Mouse (Mus musculus) thymus, adult 18-20 months (tissue): Measurements from ENCODE around the gene Hdhd5.

Experiments used
- DNase-seq, 2 experiments: peaks; one replicate each; pipeline ENCODE4 v3.0.0; 2022; ENCODE audit warnings: mixed read lengths in 2 of 2

The Hdhd5 gene

DNA sequence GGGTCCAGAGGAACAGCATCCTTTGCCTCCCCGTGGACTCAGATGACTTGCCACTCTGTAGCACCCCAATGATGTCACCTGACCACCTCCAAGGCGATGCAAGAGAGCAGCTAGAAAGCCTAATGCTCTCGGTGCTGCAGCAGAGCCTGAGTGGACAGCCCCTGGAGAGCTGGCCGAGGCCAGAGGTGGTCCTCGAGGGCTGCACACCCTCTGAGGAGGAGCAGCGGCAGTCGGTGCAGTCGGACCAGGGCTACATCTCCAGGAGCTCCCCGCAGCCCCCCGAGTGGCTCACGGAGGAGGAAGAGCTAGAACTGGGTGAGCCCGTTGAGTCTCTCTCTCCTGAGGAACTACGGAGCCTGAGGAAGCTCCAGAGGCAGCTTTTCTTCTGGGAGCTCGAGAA is 49.1 kb downstream of the Hdhd5 start:
- no peak for DNase-seq

DNA sequence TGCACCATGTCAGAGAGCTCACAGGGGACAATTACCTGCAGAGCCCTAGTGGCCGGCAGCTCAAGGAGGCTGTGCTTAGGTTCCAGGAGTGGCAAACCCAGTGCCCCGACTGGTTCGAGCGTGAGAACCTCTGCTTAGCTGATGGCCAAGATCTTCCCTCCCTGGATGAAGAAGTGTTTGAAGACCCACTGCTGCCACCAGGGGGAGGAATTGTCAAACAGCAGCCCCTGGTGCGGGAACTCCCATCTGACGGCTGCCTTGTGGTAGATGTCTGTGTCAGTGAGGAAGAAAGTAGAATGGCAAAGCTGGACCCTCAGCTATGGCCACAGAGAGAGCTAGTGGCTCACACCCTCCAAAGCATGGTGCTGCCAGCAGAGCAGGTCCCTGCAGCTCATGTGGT is 49.6 kb downstream of the Hdhd5 start:
- no peak for DNase-seq

DNA sequence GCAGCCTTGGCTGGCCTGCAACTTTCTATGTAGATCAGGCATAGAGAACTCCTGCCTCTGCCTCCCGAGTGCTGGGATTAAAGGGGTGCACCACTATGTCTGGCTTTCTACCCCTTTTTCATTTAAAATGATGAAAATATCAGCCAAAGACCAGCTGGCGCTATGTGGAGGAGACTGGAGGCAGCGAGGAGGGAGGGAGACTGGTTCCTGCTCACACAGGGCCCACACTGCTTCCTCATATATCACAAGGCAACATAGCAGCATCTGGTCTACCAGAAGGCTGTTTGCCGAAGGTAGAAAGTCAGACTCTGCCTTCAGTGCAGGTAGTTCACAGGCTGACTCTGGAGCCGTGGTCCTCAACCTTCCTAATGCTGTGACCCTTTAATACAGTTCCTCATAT is 50.8 kb downstream of the Hdhd5 start:
- DNase-seq, result no peak

DNA sequence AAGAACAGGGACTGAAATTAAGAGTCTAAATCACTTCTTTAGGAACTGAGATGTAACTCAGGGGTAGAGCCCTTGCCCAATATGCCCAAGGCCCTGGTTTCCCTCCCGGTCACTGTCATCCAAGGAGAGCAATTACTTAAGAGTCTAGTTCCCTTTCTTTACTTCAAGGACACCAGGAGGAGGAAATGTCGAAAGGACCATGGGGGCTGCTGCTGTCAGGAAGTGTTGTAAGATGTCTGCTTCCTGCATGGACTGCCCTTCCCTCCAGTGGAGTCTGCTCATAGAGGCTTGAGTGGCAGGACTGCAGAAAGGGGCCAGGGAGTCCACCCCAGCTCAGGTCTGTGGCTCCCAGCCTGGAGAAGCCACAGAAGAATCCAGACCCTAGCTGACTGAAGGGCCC is 51.8 kb downstream of the Hdhd5 start:
- DNase-seq, result no peak

DNA sequence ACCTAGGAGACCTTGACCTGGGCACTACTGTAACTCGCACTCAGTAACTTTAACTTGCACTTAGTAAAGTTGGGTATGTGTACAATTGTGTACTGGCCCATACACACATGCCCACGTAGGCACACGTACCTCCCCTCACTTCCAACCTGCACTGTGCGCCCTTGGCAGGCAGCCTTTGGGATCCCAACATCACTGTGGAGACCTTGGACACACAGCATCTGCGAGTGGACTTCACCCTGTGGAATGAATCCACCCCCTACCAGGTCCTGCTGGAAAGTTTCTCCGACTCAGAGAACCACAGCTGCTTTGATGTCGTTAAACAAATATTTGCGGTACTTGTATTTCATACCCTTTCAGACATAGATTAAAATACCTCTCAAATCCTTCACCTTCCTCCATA is 55.8 kb downstream of the Hdhd5 start:
- no peak for DNase-seq

DNA sequence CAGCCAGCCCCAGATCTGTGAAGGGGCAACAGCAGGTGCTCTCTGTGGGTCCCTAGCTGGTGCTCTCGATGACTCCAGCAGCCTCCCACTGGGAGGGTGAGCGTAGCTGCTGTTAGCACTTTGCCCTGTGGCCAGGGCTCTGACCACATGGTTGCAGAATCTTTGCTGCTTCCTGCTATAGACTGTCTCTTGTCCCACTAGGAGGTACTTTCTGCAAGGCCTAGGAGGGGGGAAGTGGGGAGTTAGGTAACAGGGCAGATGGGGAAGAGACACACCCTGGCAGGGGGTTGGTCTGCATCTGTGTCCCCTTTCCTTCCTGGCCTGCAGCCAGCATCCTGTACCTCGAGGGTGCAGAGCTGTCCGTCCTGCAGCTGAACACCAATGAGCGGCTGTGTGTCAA is 57.7 kb downstream of the Hdhd5 start:
- no peak for DNase-seq

DNA sequence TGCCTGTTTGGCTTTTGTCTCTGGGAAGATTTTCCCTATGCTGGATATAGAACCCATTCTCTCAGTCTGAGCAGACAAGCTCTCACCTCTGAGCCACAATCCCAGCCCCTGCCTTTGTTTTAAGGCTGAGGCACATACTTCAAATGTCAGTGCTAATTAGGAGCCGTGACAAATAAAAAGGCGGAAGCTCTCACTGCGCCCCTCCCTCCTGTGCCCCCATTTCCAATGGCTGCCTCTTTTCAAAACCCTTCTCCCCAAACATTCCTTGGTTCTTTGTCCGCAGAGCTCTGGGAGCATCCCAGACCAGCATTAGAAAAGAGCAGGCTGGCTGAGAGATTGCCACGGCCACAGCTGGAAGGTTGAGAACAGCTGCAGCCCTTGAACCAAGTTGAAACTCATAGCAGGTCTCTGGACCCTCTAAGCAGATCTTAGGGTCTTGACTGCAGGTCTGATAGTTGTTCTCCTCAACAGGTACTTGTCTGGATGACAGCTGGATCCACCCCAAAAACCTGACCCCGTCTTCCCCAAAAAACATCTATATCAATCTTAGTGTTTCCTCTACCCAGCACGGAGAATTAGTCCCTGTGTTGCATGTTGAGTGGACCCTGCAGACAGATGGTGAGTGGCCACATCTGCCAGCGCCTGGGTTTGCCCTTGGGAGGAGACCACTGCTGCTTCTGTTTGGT is 58.5 kb downstream of the Hdhd5 start:
- DNase-seq, result no peak

DNA sequence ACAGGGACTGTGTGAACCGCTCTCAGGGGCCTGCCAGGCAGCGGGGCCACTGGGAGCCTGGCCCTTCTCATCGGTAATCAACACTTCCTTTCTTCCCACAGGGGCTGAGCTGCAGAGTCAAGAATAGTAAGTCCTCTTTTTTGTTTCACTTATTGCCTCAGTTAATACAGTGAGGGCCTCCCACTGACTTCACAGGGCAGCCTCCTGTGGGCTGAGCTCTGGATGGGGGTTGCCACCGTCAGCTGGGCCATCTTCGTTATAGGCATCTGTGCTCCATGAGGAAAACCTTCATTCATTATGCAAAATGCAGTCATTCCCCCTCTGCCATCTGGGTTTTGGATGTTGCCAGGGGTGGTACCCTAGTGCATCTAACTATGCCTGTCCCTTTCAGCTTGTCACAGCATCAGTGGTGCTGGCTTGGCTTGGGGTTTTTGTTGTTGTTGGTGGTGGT is 59.1 kb downstream of the Hdhd5 start:
- no peak for DNase-seq

DNA sequence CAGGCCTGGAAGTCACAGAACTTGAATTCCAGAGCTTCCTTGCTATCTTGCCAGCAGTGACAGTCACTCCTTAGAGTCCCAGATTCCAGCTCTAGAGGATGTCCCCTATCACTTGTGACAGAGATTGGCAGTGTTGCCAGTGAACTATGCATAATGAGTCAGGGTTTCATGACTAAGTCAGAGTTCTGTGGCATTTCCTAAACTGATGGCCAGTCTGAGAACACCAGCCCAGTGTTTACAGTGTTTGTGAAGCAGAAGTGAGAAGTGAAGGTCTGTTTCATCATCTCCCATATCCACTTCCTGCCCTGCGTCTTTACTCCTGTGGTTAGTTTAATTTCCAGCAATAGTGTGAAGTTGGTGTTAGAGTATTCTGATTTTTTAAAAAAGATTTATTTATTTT is 60.5 kb downstream of the Hdhd5 start:
- DNase-seq, result no peak

DNA sequence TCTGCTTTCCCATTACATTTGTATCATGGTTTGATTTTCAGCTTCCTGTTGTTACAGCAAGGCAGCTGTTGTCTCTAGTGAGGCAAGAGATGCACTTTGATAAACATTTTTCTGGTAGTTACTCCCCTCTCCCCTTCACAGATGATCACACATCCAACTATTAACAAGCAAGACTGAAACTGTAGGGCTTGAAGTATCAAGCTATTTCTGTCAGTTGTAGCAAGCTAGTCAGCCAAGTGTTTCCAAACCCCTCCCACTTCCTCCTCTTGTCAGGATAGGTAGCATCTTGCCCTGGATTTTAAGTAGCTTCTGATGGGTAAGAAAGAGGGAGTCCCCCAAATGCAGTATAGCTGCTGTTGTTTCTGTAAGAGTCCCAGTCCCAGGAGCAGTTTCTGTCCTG is 61.3 kb downstream of the Hdhd5 start:
- DNase-seq, result no peak

DNA sequence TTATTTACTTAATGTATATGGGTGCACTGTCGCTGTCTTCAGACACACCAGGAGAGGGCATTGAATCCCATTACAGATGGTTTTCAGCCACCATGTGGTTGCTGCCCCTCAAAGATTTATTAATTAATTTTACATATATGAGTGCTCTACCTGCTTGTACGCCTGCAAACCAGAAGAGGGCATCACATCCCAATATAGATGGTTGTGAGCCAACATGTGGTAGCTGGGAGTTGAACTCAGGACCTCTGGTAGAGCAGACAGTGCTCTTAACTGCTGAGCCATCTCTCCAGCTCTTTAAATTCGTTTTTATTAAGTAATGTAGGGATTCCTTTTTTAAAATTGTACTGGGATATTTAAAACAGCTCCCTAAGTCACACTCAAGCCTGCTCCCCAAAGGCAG is 61.9 kb downstream of the Hdhd5 start:
- DNase-seq, result no peak

DNA sequence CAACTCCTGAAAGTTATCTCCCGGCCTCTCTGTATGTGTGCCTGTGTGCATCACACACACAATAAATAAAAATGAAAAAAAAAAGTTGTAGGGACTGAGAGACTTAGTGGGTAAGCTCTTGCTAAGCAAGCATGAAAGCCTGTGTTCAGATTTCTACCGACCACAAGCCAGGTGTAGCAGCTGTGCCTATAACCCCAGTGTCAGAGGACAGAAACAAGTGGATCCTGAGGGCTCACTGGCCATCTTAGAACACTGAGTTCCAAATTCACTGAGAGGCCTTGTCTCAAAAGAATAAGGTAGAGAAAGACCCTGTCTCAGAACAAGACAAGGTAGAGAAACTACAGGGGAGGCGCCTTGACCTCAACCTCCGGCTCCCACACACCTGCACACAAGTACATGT is 62.9 kb downstream of the Hdhd5 start:
- no peak for DNase-seq

DNA sequence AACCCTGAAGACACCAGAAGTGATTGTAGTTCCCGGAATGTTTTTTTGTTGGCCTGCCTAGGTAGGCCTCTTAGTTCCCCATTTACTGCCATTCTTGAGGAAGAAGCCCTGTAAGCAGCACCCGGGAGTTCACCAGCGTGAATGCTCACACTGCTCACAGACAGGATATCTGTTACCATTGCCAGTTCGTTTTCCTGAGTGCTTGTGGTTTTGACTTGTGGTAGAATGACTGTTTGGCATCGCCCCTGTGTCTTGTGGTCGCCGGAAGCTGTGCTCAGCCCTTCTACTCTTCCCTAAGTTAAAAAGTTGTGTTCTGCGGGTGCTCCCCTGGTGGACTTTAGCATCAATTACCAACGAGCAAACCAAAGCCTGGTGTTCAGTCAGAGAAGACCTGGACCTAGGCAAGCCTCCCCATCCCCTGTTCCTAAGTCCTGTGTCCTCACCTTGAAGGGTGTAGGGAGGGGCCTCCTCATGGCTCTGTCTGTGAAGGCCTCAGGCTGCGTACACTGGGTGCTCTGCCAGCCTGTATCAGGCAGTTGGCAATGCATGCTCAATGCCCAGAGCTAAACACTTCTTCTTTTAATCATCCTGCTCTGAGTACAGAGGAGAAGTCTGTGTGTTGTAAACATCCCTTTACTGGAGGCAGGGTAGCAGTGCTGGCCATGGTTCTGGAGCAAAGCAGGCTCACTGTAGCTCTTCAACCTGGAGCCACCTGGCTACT is 64.3 kb downstream of the Hdhd5 start:
- DNase-seq, result peak; percentile 58 to 83

DNA sequence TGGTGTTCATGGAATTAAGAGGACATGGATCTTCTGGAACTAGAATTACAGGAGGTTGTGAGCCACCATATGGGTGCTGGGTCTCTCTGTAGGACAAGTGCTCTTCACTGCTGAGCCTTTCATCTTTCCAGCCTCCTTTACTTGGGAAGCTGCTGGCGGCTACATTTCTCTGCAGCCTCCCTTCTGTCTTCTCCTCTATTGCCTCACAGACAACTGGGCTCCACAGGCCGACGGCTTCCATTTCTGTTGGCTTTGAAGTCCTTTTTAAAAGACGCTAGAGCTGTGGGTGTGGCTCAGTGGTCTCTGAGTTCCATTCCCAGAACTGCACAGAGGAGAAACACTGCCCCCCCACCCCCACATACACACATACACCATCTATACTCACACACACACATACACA is 65.7 kb downstream of the Hdhd5 start:
- DNase-seq, result no peak

DNA sequence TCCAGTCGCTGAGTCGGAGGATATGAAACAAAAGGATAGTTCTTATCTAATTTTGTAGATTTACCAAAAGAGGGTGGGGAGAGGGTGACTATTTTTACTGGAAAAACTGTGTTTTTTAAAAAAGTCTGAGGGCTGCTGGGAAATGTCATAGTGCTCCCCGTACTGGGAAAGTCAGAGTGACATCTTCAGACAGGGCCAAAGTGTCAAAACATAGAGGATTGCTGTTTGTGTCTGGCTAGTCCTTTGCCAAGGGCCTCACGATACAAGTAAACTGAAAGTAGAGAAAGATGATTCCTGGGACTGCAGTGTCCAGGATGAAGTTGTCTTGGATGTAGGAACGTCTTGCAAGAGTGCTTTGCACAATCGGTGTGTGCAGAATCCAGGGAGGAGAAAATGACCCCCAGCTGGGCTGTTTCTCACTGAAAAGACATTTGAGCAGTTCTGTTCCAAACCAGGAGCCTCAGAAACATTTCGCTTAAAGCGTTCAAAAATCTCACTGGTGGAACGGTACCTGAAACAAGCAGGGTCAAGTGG is 66.6 kb downstream of the Hdhd5 start:
- DNase-seq, result no peak

DNA sequence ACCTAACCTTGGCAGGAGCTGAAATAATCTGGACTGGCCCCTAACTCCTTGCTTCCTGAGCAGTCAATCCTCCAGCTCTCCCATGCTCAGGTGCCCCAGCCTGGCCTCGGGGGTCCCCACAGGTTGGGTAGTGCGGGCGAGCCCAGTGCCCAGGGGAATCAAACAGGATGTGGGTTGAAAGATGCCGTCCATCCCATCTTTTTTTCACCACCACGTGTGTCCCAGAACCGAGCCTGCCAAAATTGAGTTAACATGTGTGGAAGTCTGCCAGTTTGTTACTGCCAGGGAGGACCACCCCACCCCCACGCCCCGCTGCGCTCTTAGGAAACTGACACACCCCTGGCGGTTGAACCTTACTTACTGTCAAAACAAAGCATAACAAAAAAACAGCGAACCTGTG is 67.2 kb downstream of the Hdhd5 start:
- peak; percentile 42 to 58 for DNase-seq

DNA sequence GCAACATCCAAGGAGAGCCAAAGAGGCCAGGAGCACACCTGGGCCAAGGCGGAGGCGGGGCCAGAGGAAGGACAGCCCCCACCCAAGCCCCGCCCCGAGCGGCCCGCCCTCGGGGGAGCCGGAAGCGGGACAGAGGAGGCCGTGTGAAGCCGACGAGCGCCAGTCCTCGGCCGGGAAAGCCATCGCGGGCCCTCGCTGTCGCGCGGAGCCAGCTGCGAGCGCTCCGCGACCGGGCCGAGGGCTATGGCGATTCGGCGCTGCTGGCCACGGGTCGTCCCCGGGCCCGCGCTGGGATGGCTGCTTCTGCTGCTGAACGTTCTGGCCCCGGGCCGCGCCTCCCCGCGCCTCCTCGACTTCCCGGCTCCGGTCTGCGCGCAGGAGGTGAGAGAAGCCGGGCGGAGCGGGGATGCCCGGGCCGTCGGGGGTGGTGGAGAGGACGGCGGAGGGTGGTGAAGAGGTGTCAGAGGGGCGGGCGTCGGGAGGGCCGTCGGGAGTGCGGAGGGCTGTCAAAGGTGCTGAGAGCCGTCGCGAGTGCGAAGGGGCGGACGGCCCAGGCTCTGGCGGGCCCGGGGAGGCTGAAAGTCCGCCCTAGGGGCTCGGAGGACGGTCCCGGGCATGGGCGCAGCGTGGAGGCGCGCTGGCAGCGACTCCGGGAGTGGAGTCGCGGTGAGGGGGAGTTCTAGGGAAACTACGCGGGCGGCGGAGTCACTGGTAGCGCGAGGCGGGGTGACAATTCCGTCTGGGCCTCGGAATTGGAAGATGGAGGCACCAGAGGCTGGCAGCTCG is 67.8 kb downstream of the Hdhd5 start, which contains the start of gene Il17ra:
Gene Il17ra (plus strand): TSS at position 162 of the 786 bp plus-strand sequence.
- peak; percentile 85 to 86 for DNase-seq

DNA sequence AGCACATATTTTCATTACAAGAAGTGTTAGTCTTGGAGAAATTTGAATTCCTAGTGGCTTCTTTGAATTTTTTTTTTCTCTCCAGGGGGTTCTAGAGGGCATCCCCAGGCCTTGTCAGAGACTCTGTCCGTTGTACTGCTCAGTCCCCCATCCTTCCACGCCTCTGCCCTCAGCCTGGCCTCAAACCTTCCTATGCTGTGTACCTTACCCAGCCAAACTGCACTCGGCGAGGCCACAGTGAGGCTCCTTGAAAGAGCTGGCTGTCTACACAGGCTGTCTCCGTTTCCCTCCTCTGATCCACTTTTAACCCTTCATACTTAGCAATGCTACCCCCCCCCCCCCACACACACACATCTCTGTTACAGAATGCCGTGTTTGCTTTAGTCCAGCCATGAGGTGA is 68.9 kb downstream of the Hdhd5 start:
- no peak for DNase-seq

DNA sequence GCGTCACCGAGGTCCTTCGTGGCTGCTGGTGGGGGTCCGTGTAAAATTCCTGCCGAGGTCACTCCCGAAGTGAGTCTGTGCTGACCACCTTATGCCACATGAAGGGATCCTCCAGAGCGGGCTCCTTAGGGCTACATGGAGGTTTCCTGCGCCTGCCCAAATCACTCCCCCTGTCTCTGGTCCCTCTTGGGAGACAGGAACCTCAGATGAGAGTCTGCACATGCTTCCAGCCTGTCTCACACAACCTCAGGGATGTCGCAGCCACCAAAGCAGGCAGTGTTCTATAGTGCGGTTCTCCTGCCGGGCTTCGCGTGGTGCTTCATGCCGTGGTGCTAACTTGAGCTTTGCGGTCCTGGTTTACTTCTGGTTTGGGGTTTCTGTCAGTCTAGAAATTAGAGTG is 69.9 kb downstream of the Hdhd5 start:
- no peak for DNase-seq
